Mouse (Mus musculus) thymus, postnatal 36 days (tissue): ENCODE data around the gene Dnajc11.

Source experiments
- DNase-seq, 2 experiments: peaks; one replicate each; pipeline ENCODE4 v3.0.0; 2022; ENCODE audit warnings: mixed read lengths in 2 of 2

The Dnajc11 gene

DNA sequence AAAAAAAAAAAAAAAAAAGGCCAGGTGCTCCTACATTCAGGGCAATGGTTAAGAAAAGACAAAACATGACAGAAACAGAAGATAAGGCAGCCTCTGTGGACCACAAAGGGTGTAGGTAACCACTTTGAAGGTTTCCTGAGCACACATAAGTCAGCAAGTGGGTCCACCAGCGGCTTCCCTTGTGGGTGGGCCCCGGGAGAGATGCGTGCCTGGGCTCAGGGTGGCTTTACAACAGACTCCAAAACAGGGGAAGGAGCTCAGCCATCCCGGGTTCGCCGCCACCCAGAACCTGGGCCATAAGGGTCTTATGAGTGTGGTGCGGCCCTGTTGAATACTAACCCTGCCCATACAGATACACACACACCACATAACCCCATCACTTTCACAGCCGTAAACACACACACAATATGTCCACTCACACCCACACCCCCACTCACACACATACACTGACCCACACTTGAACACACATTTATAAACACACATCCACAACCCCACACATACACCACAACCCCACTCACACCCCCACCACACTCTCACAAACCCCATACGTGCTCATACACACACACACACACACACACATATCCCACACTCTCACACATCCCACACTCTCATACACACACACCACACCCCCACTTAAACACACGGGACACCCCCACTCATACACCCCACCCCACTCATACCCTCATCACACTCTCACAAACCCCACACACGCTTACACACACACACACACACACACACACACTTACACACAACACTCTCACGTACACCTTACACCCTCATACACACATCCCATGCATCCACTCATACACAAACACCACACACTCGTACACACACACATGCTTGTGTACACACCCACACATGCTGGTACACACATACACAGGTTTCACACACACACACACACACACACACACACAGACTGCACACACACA is 651 bp upstream of the Dnajc11 start:
- peak; percentile 9 to 44 for DNase-seq

DNA sequence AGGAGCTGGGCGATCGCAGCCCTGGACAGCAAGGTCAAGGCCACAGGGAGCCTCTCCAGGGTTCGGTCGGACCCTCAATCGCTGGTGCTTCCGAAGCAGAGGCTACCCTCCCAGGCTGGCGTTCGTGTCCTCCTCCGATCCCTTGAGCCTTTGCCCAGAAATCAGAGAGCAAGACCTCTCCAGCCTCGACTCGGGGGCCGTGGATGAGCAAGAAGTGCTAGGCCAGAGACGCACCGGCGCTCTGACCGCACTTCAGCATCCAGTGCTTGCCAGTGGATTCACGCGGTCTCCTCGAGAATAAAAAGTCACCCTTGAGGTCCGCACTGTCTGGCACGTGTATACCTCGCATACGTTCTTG is 703 bp downstream of the Dnajc11 start:
- DNase-seq: no peak

DNA sequence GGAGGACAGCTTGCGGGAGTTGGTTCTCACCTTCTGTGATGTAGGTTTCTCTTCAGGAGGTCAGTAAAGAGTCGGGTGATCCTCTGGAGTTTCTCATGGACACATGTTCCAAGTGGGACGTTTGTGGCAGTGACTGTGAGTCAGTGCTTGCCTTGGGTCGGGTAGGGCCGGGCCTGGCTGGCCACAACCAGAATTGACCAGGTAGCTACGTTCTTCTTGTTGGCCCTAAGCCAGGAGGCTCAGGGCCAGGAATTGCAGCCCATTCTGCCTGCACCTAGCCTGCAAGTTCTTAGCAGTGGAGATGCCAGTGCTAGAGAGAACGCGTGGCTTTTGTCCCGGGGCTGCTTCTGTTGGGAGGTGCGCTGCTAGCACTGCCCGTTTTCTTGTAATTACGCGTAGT is 4.0 kb downstream of the Dnajc11 start:
- no peak for DNase-seq

DNA sequence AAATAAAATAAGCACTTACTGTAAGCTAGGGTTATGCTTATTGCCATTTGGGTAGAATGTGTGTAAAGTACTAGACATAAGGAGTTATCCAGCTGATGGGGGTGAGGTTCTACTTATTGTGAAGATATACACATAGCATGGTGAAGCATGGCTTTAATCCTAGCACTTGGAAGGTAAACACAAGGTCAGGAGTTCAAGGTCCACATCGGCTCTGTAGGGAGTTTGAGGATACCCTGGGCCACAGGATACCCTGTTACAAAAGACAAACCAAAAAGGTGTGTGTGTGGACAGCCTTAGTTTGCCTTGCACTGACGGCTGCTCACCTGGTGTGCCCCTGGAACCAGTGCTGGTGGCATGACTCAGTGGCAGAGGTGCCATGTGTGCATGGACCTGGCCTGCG is 4.6 kb downstream of the Dnajc11 start:
- DNase-seq: no peak

DNA sequence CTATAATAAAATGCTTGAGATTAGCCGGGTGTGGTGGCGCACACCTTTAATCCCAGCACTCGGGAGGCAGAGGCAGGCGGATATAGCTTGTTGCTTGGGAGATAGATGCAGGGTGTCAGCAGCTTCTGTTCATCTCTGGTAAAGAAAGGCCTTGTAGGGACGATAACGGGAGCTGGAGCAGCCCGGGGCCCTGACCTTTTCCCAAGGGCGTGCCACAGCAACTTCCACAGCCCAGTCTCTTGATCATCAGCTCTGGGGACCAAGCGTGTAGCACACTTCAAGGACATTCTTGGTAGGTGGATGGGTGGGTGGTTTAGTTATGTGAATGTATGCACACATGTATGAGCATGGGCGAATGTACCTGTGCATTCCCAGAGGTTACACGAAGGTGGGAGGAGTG is 12.7 kb downstream of the Dnajc11 start:
- no peak for DNase-seq

DNA sequence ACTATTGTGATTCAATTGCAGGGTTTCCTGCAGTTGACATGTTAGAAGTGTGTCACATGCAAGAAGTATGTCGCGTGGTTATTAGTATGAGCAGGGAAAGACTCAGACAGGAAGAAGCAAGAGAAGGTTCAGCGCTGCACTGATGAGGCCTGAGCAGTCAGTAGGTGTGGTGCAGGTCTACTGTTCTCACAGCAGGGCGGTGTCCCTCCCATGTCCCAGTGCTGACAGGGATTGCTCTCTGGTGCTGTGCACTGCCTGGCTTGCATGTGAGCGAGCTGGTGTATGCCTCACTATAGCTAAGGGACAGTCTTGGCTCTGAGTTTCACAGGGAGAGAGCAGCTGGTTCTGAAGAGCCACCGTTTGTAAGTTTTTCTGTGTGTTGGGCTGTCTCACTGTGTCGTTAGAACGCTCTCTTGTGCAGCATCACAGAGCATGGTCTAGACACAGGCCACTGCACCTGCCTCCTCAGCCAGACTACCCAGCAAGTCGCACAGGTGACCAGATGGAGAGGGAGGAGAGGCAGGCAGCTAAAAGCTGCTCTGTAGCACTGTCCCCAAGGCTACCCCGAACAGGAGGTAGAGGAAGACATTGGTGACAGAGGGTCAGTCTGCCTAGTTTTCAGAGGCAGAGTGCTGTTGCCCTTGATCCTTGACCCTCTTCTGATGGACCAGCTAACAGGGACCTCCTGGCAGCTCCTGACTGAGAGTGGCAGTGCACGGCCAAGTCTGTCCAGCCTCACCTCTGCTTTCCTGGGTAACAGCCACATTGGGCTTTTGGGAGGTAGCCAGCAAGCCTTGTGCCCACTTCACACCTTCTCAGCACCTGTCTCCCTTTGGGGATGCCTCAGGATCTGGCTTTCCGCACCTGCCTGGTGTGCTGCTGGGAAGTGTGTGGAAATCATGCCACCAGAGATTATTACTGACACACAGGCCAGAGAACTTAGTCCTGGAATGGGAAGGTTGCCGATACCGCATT is 15.3 kb downstream of the Dnajc11 start:
- DNase-seq: no peak

DNA sequence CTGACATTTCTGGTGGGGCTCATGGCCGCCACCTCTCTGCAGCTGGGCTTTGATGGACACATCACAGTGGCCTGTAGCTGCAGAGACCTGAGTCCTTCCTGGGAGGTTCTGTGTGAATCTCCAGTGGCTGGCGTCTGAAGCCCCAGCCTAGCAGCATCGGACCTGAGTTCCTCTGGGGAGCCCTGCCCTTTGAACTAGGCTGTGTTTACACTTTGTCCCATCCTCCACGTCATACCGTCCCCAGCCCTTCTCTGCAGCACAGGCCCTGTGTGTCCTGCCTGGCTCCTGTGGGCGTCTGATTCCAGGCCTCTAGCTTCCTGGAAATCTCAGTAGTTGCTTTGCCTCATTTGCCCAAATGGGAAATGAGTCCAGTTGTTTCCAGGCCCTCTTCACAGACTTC is 19.7 kb downstream of the Dnajc11 start:
- no peak for DNase-seq

DNA sequence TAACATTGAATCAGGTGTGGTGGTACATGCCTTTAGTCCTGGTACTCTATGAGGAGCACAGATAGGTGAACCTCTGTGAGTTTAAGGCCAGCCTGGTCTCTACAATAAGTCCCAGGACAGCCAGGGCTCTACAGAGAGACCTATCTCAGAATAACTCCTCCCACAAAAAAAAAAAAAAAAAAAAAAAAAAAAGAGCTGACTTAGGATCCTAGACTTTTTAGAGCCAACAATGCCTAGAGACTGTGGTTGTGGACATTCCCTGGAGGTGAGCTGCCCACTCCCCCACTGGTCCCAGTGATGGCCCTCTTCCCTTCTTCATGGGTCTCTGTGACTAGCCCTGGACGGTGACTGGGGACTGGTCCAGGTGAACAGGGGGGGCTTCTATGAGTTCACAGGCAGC is 22.3 kb downstream of the Dnajc11 start:
- no peak for DNase-seq

DNA sequence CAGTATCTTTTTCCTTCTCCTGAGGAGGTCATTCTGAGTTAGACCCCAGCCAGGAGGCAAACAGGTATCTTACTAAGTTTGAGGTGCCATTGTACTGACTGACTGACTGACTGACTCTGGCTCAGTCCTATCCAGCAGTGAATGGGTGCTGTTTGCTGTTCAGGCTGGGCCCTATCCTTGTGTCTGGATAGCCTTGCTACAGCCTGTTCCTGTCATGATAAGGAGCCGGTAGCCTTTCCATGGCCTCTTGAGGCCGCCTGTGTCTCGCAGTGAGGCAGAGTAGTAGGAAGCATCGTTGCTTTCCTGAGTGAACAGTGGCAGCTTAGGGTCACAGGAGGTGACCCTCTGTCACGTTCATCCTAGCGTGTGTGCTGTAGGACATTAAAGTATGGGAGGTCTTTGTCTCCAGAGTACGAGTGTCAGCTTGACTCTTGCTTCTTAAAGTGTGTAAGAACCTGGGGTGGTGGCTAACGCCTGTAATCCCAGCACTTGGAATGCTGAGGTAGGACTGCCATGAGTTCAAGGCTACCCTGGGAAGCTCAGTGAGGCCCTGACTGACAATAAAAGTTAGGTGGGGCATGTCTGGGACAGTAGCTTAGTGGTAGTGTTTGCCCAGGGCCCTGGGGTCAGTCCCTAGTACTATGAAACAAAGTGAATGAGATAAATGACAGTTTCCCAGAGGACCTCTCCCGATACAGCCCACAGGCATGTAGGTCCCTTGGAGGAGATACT is 24.3 kb downstream of the Dnajc11 start:
- no peak for DNase-seq

DNA sequence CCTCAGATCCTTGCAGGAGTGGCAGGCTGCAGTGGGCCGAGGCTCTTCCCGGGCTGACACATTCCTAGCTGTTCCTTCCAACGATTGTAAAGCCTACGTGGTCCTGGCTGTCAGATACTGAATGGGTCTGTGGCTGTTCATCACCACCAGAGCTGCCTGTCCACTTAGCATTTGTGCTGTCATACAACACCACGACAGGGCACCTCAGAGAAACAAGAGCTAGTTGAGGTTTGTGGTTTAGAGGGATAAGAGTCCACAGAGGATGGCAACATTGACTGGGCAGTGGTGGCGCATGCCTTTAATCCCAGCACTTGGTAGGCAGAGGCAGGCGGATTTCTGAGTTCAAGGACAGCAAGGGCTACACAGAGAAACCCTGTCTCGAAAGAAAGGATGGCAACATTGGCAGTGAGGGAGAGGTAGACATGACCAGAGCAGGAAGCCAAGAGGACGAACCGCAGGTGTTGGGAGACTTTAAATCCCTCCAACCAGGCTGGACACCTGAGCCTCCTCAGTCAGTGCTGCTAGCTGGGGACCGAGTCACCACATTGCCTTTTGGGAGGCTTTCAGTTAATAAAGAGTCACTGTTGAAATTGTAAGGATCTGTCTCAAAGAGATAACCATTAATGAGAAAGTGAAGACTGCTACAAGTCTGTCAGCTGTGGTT is 26.5 kb downstream of the Dnajc11 start:
- DNase-seq: no peak

DNA sequence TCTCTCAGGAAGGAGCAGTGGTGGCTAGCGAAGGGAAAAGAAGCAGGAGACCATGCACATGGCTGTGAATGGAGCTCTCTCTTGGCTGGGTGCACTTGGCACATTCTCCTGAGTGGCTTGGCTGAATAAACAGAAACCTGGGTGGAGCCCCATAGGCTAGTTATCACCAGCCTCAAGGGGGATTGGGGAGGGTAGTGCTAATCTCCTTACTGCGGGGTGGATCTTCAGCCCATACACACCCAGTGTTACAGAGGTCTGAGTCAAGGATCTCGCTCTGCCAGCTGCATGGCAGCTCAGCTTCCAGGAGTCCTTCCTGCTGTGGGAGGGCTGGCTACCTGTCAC is 27.0 kb downstream of the Dnajc11 start:
- no peak for DNase-seq

DNA sequence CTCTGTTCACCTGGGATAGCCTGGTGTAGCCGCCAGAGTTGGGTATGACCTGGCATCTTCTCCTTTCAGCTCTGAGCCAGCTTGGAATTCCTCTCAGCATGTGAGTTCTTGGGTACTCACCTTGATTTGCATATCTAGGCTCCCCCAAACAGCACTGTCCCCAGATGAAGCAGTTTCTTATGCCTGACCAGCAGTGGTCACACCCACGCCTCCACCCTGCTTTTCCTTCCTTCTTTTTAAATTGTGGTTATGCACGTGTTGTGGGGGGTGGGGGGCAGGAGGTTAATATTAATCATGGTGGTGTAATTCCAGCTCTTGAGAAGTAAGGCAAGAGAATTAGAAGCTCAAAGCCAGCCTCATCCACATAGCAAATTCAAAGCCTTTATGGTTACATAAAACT is 29.3 kb downstream of the Dnajc11 start:
- DNase-seq: no peak

DNA sequence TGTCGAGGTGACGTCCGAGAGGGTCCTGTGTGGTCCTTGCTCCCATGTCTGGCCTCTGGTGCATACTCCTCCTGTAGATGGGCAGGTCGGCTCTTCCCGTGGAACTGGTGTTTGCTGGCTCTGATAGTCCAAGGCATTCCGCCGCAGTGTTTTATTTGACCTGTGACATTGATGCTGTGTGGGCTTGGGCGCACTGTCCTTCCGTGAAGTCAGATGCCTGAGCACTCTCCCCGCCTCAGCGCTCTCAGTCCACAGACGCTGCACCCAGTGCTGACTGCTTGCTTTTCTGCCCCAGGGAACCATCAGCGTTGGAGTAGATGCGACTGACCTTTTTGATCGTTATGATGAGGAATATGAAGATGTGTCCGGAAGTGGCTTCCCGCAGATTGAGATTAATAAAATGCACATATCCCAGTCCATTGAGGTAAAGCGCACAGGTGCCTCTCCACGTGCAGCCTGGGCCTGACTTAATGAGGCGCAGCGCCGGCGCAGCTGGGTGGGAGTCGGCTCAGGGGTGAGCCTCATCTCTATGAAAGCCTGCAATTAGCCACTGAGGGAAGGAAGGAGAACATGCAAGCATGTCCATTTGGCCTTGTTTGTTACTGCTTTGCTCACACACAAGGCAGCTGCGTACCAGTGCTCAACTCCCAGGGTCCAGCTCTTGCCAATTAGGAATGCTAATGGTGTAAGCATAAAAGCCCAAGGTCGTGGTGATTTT is 34.9 kb downstream of the Dnajc11 start:
- no peak for DNase-seq

DNA sequence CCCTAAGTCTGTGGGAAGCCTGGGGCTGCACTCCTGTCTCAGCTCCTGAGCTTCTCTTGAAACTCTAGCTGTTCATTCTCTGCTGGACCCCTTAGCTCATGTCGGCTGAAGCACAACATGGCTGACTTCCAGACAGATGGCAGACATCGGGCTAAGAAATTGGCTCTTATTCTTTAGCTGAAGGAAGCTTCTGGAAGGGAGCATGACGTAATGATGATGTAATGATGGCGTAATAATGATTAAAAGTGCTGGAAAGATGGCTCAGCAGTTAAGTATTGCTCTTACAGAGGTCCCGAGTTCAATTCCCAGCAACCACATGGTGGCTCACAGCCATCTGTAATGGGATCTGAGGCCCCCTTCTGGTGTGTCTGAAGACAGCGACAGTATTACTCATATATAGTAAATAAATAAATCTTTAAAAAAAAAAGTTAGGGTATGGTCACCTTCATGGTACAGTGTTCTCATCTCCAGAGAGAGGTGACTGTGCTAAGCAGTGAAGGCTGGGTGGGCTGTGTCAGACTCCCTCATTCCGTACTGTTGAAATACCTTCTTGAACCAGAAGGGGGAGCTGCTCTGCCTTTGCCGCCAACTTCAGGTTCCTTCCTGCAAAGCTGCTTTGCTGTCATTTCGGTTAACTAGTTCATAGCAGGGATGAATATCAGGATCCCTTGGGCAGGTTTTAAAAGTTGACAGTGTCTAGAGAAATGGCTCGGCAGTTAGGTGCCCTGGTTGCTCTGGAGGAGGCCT is 38.9 kb downstream of the Dnajc11 start:
- DNase-seq: no peak

DNA sequence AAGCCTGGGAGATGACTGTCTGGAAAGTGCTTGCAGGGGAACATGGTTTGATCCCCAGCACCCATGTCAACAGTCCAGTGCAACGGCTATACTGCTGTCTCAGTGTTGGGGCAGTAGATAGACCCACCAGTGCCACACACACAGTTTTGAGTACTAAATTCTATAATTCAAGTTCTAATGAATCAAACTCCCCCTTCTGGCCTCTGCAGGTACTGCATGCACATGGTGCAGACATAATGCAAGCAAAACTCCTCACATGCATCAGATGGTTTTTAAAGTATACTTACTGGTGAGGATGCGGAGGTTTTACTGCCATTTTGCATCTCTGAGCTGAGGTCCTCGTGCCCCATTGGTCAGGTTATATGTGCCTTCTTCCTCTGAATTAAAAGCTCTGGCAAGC is 42.0 kb downstream of the Dnajc11 start:
- DNase-seq: peak in 1 of 2 experiments; percentile 40

DNA sequence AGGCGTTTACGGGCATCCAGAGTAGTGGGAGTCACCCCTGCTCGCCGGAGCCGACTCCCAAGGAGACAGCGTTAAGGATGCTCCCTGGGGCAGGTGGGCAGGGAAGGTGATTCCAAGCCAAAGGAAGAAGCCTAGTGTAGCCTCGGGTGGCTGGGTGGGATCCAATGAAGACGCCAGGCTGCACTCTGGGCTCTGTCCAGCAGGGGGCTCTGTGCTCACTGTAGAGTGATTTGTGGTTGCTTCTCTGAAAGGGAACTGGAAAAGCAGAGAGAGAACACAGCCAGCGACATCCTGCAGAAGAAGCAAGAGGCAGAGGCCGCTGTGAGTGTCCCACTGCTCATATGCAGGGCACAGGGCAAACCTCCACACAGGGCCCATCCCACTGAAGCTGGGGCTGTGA is 44.3 kb downstream of the Dnajc11 start:
- DNase-seq: peak; percentile 79 to 86

DNA sequence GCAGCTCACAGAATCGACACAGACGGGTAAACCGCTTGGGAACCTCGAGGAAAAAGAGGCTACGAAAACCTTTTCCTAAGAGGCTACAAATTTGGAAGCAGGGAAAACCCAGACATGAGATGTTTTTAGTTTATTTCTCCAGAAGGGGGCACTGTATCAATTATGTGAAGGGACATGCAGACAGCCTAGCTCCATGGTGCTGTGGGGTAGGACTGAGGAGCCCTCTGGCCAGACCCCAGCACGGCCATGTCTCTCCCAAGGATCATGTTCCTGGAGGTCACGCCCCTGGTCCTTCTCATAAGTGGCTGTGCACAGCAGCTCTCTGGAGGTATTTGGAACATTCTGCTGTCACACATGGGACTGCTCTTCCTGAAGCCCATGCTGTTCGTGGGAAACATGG is 47.2 kb downstream of the Dnajc11 start:
- no peak for DNase-seq

DNA sequence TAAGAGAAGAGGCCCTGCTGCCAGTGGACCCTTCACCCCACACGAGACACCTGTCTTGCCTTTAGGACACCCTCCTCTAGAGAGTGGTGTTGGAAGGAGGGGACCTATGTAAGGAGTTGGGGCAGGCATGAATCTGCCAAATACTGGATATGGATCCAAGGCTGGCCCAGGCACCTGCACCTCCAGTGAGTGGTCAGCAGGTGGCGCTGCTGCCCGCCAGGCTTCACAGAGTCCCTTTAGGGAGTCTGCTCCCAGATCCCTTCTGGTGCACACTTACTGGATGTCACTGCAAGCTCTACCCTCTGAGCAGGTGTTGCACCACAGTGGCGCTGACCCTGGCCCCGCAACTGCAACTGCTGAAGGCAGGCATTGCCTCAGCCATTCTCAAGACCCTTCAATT is 47.9 kb downstream of the Dnajc11 start:
- DNase-seq: peak; percentile 68 to 71

DNA sequence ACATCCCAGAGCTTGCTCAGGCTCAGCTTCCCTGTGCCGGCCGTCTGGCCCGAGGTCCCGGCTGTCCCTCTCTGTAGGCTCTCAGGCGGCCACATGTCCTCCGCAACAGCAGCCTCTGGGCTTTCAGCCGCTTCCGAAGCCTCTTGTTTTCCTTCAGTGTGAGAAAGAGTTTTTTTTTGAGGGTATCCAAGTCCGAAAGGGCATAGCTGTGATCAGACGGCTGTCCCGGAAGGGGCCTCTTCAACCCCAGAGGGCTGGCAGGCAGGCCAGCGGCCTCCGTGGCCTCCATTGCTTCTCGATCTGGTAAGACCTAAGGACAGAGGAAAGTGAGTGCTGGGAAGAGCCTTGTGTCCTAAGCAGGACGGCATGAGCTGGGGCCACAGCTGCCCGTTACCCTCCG is 49.6 kb downstream of the Dnajc11 start:
- DNase-seq: no peak

DNA sequence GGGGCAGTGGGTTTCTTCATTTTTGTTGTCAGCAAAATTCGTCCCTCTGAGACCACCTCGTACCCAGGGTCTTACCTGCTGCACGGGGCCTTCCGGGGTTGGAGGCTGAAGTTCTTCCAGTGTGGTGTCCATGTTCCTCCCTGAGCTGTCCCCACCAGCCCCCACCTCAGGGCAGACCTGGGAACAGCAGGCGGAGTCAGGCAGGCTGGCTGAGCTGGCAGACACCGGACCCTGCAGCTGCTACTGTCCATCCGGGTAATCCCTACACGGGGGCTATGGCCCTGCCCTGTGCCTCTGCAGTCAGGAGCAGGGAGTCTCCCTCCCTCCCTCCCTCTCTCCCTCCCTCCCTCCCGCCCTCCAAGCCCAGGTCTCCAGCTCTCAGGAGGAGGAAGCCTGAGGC is 50.1 kb downstream of the Dnajc11 start:
- no peak for DNase-seq

DNA sequence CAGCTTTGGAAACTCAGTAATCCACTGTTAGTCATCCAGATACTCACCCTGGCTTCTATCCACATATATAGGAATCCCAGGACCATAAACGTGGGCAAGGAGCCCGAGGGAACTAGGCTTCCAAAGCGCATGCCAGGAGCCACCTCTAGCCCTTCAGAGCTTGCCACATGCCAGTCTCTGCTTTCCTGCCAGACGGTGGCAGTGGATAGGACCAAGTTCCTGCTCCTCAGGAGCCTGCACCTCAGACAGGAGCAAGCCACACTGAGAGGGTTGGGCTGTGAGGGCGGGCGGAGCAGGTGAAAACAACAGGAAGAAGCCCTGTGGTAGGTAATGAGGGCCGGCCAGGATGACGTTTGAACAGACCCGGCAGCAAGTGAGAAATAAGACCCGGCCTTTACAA is 52.4 kb downstream of the Dnajc11 start:
- DNase-seq: no peak
